Mouse (Mus musculus) urinary bladder, postnatal 25 days (tissue): ENCODE data around the gene Prss28.

Experiments
- DNase-seq: peaks from one replicate; pipeline ENCODE4 v3.0.0; 2022; ENCODE audit warnings: low spot score

Gene Prss28

GRCm38 (mm10) chr17:25341490-25341889 is 33.0 kb downstream of the Prss28 start:
- no peak for DNase-seq

- DNase-seq, result no peak
These were observed 37.0 kb downstream of the Prss28 start, which contains the start of gene Tpsab1 for GRCm38 (mm10) chr17:25345462-25345861. Gene Tpsab1 (minus strand): TSS chr17:25345562.

- no peak for DNase-seq
These were observed 52.8 kb downstream of the Prss28 start for GRCm38 (mm10) chr17:25361291-25361690.
